Mouse (Mus musculus): ENCODE data around the gene Nrp2. TPM values are rescaled to one million over a fixed set of nuclear protein-coding genes. Genes with fewer than 3 reads are reported as not detected.

Gene Nrp2
- polyA plus RNA-seq, 2 experiments from 2014 or later, result 0.19 TPM; not detected in 1

DNA sequence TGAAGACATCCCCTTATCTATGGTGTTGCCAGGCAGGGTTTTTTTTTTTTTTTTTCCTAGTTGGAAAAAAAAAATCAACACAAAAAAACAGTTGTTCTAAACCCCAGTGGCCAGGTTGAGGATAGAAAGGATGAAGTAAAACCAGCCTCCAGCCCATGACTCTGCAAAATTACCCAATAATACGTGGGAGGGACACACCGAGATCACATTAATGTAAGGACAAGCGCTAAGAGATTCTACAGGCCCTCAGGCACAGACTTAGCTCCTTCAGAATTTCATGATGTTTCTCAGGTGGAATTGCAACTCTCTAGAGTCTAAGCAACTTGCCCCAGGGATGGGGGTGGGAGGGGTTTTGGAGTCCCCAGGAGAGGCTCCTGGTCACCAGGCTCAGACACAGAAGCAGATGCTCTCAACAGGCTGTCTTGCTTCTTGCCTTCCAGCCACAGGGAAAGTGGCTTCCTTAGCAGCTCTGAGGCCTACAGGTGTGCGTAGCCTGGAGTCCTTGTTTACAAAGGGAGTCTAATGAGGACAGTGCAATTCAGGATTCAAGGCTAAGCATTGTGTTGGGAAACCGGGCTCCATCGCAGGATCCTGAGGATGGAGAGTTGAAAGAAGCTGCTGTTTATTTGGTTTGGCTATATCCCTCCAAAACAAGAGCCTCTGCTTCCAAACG, 49.7 kb downstream of the Nrp2 start:
- no peak for ATAC-seq

DNA sequence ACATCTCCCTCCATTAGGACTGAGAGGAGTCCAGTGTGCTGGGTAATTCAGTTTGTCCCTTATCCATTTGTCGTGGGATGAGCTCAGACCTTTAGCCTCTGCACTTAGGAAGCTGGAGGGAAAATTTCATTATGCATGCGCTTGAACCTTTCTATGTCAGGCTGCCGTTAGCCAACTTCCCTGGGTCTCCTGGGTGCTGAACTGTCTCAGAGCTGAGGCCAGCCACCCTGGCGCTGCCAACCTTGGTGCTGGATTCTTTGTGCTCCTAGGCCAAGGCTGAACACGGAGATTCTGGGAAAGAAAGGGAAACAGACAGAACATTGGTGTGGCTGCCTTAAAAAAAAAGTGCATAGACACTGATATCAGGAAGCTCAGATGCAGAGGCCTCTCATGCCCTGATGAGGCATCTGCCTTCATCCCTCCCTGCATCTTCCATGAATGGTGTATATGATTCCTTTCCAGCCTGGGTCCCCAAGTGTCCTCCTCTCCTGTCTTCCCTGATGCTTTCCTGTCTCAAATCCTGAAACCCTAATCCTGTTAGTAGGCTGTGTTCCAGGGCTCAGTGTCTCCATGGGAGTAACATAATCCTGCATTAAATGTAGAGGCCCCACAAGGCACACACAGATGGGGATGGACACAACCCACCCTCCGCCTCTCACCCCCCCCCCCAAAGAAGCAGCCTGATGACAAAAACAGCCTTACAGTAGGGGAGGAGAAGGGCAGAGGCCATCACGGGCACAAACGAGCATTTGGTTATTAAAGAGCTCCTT, 51.2 kb downstream of the Nrp2 start:
- ATAC-seq, result no peak

GRCm38 (mm10) chr1:62760086-62760485, 57.0 kb downstream of the Nrp2 start:
- no peak for ATAC-seq

DNA sequence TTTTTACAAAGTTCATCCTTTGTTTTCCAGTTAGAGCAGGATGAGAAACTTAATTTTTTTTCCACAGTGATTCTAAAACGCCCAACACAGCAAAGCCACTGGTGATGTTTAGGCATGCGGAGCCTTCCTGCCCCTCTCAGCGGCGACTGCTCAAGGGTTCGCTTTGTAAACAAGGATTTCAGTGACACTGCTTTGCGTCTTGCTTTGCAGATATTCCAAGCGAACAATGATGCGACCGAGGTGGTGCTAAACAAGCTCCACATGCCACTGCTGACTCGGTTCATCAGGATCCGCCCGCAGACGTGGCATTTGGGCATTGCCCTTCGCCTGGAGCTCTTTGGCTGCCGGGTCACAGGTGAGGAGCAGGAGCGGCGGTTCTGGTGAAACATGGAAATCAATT, 57.5 kb downstream of the Nrp2 start:
- ATAC-seq, result no peak

GRCm38 (mm10) chr1:62763779-62764178, 60.7 kb downstream of the Nrp2 start:
- no peak for ATAC-seq

DNA sequence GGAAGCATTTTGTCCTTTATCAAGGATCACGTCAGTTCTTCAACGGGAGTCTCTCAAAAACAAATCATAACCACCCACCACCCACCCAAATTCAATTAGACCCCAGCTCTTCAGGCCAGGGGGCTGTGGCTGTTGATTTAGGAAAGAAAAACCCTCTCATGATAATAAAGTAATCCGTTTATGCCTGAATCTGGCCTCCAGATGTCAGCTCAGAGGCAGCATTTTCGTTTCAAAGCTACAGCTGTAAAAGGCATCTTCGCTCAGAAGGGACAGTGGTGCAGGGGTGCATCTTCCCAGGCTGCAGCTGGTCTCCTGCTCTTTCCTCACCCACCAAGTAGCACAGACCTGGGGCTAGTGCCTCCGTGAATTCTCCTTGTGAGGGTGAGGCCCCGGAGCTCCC, 62.1 kb downstream of the Nrp2 start:
- ATAC-seq, result no peak

GRCm38 (mm10) chr1:62766766-62767165, 63.7 kb downstream of the Nrp2 start:
- ATAC-seq, result no peak

DNA sequence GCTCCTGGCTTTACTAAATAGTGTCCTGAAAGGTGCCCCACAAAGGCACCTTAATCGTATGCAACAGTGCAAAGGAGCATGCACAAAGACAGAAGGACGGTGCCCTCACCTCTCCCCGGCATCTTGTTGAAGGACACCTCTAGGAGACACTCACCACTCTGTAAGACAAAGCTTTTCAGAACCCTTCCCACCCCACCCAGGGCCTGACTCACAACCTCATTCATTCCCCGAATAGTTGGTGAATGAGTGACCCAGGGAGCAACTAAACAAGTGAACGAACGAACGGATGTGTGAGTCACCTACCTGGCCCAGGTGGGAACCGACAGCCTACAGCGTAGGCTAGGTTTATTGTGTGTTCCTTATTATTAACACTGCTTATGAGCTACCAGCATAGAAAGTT, 64.5 kb downstream of the Nrp2 start:
- ATAC-seq, result no peak

GRCm38 (mm10) chr1:62770576-62770975, 67.5 kb downstream of the Nrp2 start:
- ATAC-seq, result no peak

DNA sequence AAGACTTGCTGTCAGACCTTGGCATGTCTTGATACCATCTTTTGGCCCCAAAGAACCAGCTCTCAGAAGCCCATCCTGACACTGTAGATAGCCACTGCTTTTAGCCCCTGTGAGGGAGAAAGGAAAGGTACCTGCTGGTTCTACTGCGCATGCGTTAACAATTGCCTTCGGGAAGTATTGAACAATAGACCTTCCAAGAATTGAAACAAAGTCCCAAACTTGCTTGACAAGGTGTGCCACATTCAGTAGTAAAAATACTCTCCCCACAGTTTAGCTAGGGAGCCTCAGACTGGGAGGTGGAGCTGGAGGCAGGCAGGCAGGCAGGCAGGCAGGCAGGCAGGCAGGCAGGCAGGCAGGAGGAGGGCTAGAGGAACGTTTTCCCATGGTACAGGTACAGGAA, 69.3 kb downstream of the Nrp2 start:
- ATAC-seq, result no peak

DNA sequence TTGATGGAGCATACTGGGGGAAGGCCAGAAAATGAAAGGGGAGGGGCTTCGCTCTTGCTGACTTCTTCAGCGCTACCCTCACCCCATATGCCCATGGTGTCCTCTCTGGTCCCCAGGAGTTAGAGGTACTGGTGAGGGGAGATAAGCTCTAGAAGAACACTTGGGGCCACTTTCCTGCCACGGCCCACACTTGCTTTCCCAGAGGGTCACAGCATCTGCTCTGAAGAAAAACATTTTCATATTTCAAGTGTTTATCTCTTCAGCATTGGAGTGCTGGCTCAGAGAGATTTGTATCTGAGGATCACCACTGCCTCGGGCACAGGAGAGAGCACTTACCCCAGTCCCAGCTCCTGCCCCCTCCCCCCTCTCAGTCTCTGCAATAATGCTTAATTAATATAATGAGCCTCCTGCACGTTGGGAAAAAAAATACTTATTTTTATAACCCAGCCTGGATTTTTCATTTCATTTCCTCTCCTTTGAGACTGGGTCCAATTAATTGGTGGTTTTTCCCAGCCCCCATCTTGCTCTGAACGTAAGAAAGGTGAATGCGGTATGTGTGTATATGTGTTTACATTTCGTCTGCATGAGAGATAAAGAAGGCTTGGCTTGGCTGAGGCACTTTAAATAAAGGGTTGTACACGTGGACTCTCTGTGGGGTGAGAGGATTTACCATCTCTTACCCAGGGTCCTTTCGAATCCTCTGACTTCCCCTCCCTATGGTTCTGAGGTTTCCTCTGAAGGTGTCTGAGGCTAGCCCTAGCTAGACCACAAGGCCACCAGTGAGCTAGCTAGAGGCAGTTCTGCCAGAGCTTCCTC, 70.2 kb downstream of the Nrp2 start:
- no peak for ATAC-seq

- ATAC-seq, result no peak
These were observed 70.8 kb downstream of the Nrp2 start for GRCm38 (mm10) chr1:62773921-62774191.

GRCm38 (mm10) chr1:62774288-62775218, 71.5 kb downstream of the Nrp2 start:
- ATAC-seq, result no peak

DNA sequence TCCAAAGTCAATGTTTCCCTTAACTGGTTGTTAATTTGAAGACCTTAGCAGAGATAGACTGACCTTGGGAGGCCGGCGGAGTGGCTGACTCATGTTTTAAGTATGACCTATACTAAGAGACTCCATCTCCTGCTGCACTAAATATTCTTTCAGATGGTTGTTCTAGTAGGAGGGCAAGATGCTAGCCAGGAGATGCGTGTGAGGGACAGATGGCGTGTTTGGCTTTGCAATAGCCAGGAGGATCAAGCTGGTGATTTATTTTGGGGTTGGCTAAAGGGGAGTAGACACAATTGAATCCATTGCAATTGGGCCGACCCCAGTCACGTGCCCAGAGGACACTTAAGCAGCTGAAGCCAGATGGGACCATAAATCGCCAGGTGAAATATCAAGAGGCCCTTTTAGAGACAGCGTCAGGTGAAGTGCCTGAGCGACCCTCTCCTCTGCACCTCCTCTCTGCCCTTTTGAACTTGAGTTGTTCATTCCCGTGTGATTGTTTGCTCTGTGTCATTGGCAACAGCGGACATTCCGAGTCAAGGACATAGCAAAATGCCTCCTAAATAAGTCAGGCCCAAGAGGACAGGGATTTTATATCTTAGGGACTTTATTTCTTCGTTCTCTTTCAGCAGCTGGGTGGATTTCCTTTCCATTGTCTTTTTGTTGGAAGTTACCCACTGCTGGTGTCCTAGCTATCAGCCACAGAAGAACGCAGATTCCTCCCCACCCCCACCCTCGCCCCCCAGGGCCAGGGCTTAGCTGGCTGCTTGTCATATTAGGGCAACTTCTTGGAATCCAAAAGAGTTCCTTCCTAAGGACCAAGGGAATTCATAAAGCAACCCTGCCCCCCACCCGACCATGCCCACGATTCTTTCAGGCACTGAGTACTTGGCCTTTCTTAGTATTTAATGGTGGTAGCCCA, 74.5 kb downstream of the Nrp2 start:
- ATAC-seq, result no peak

DNA sequence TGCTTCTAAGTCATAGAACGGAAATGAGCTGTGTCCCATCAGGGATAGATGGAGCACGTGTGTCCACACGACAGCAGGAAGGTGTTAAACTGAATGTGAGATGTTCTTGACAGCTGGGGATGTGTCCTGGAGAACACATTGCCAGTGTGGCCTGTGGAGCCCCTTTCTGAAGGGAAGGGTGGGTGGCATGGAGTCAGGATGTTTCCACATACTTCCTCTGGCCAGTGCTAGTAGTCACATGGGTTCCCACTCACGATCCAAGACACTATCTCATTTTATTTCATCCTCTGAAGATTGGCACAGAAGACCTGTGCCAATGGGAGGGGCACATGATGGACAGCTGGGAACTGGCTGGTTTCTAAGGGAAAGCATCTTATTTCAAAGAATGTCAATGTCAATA, 75.8 kb downstream of the Nrp2 start:
- no peak for ATAC-seq

DNA sequence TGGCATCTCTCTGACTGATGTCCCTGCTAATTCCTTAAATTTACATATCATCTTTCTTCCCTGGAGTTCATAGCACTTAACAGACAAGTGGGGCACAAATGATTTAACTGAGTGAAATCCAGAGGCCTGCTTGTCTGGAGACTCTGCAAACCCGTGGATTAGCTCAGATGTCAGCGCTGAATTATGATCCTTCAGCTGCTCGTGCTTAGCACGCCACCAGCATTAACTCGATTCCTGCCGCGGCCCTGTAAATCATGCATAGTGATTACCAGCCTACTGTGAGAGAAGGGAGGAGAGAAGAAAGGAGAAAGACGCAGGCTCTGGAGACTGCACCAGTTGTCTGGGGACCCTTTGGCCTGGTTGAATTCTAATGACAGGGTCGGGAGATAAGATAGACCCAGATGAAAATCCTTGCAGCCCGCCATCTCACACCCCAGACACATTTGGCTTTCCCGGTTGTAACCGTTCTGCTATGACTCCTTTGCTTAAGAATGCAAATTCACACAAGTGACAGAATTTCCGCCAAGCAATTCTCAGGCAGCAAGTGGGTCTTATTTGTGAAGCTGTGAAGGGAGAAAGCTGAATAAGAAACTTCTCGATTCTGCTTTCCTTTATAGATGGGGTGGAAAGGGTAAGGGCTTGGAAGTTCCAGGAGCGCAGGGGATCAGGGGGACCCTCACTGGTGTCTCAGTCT, 77.1 kb downstream of the Nrp2 start:
- no peak for ATAC-seq

- no peak for ATAC-seq
These were observed 79.1 kb downstream of the Nrp2 start for GRCm38 (mm10) chr1:62782155-62782554.

DNA sequence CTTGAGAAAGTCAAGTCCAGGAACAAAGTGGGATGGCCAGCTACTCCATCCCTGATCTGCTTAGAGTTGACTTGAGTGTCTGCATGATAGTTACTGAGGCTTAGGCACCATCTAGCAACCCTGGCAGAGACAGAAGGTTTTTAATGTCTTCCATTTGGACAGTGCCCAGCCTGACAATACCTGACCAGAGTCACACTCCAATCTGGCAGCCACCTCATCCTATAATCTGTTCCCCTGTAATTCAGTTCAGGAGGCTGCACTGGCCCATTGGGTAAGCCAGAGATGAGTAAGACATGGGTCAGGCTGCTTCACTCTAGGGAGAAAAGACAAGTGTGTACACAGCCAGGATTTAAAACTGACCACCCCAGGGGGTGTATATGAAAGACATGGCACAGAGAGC, 79.5 kb downstream of the Nrp2 start:
- ATAC-seq, result no peak

GRCm38 (mm10) chr1:62783354-62784083, 80.4 kb downstream of the Nrp2 start:
- no peak for ATAC-seq

GRCm38 (mm10) chr1:62784084-62784392, 81.0 kb downstream of the Nrp2 start:
- no peak for ATAC-seq

All from activated CD4-positive, CD25-positive, alpha-beta regulatory T cell, adult 4 months (primary cell).